Mouse (Mus musculus): ENCODE measurements around the gene Wdr70. TPM values are rescaled to one million over a fixed set of nuclear protein-coding genes. Genes with fewer than 3 reads are reported as not detected.

Gene Wdr70
- polyA plus RNA-seq, 1 experiment from 2014 or later: 49.3 TPM

DNA sequence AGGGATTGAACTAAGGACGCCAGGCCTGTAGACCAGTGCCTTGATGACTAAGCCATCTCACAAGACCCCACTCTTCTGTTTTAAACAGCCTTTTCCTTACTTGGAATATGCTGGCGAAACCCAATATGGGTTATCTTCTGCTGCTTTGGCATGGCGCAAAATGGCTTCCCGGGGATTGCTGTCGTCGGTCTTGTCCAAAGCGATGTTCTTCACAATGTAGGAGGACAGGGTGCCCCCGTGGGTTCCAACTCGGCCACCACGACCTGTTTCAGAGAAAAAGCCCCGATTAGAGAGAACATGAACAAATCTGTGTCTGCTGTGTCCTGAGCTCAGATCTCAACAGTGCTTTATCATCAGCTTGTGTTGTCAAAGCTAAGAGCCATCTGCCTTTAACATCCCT lies 214.8 kb downstream of the Wdr70 start:
- H3K9ac ChIP-seq (ENCODE audit: low read depth, low read length): no peak overlapping the region
- WGBS (ENCODE audit: insufficient replicate concordance): 91% methylated on average over 11 of the region's 11 CpGs
- H3K9me3 ChIP-seq (replicated peaks; ENCODE audit: control insufficient read depth, low read length): no peaks in the 10 kb centered on the region
- H3K36me3 ChIP-seq (ENCODE audit: control insufficient read depth, insufficient read depth, low read length): no peaks in the 10 kb centered on the region
- no peak for ATAC-seq (replicated peaks; ENCODE audit: insufficient number of reproducible peaks, low FRiP score, low TSS enrichment)
- H3K4me1 ChIP-seq (ENCODE audit: control insufficient read depth, insufficient read depth, low read length): no peaks in the 10 kb centered on the region
- no peak overlapping the region for H3K4me2 ChIP-seq
- H3K27ac ChIP-seq (ENCODE audit: low read depth, low read length): no peak overlapping the region
- H3K27me3 ChIP-seq (ENCODE audit: control insufficient read depth, insufficient read depth, low read length): no peaks in the 10 kb centered on the region
- H3K4me3 ChIP-seq (ENCODE audit: low read depth, low read length): no peak overlapping the region

DNA sequence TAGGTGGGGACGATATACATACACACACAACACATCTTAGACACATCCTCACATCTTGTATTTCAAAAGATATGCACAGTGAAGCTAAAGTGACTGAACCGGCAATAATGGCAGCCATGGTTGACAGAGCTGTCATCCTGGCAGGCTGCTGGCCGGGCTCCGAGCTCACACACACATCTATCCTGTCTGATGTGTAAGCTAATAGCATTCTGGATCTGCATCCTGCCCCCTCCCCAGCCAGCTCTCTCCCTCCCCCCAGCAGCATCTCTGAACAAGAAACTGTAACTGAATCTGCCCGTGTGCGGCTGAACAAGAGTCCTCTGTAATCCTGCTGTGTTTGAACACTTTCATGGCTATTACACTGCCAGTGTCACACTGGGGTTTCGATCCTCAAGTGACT lies 219.1 kb downstream of the Wdr70 start:
- Histone ChIP-seq H3K4me3 (ENCODE audit: low read depth, low read length) (no peak overlapping the region), H3K4me1 (ENCODE audit: control insufficient read depth, insufficient read depth, low read length) (peaks cover 4% of the 10 kb centered on the region; the same call in 1 of the 2 replicates), H3K4me2 (no peak overlapping the region), H3K9me3 (replicated peaks; ENCODE audit: control insufficient read depth, low read length) (no peaks in the 10 kb centered on the region), H3K9ac (ENCODE audit: low read depth, low read length) (no peak overlapping the region), H3K36me3 (ENCODE audit: control insufficient read depth, insufficient read depth, low read length) (no peaks in the 10 kb centered on the region), H3K27ac (ENCODE audit: low read depth, low read length) (no peak overlapping the region), H3K27me3 (ENCODE audit: control insufficient read depth, insufficient read depth, low read length) (no peaks in the 10 kb centered on the region)
- WGBS (ENCODE audit: insufficient replicate concordance): 86% methylated on average over 7 of the region's 7 CpGs
- ATAC-seq (replicated peaks; ENCODE audit: insufficient number of reproducible peaks, low FRiP score, low TSS enrichment): no peak

DNA sequence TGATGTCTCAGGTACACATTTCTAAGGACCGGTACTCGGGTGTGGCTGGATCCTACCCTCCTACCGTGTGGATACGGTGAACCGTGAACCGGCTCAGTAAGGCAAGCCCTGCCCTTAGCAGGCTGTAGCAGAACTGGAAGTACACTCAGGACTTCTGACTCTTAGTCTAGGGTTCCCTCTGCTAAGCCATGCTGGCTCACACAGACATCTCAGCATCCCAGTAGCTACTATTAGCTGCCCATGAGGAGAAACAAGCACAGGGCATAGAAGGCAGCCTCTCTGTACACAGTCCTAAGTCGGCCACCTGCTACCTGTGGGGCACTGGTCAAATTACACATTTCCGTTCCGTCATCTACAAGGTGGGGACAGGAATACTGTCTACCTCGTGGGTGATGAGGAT lies 220.1 kb downstream of the Wdr70 start:
- no peak overlapping the region for H3K9ac ChIP-seq (ENCODE audit: low read depth, low read length)
- no peak for ATAC-seq (replicated peaks; ENCODE audit: insufficient number of reproducible peaks, low FRiP score, low TSS enrichment)
- no peak overlapping the region for H3K4me3 ChIP-seq (ENCODE audit: low read depth, low read length)
- no peaks in the 10 kb centered on the region for H3K9me3 ChIP-seq (replicated peaks; ENCODE audit: control insufficient read depth, low read length)
- 85% methylated on average over 10 of the region's 10 CpGs for WGBS (ENCODE audit: insufficient replicate concordance)
- no peak overlapping the region for H3K4me2 ChIP-seq
- no peak overlapping the region for H3K27ac ChIP-seq (ENCODE audit: low read depth, low read length)
- no peaks in the 10 kb centered on the region for H3K36me3 ChIP-seq (ENCODE audit: control insufficient read depth, insufficient read depth, low read length)
- H3K4me1 ChIP-seq (ENCODE audit: control insufficient read depth, insufficient read depth, low read length): peaks cover 4% of the 10 kb centered on the region; the same call in 1 of the 2 replicates
- no peaks in the 10 kb centered on the region for H3K27me3 ChIP-seq (ENCODE audit: control insufficient read depth, insufficient read depth, low read length)

DNA sequence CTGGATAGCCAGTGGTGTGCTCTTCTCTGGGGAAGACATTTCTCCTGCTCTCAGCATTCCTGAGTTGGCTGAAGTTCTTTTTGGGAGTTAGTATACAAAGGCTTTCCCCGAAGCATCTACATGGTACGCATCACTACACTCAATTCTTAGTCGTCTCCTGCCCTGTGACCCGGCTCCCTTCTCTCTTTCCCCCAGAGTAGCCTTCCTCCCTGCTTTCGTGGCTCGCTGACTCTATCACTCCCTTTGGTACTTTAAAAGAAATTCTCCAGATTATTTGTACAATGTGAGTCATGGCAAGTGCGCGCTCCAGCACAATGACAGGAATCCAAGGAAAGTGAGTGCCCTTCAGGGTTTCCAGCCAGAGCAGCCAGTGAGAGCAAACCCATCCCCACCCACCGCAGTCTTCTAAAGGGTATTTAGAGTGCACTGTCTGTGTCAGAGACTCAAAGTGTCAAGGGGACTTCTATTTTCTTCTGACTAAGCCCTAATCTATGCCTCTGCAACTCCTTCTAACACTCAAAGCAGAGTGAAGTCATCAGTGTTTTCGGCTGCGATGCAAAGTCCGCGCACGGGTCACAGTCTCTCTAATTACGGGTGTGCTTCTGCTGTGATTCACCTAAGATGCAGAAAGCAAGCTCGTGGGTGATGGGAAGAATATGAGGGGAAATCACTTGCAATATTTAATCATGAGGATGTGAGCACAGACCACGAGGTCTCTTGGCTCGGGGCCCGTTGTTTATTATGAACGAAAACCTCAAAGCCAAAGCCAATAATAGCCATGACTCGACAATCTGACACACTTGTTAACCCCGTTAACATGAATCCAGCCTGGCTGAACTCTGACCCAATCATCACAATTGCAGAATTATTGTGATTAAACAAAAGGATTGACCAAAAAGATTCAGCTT lies 221.2 kb downstream of the Wdr70 start:
- H3K4me2 ChIP-seq: no peak overlapping the region; the same call in 1 of the 2 replicates

DNA sequence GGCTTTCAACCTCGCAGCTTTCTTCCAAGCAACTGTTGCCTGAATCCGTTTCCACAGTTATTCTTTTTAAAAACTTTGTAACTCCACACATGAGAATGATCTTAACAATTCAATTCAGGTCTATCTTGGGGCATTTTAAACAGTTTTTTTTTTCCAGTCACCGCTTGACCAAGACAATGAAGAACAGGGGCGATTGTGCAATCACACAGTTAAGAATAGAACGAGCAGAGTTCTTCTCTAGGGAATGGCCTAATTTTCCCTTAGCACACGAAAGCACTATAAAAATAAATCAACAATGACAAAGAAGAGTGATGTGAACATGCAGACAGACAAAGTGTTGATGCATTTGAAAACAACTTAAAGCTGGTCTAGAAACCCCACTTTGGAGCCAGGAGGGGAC lies 223.1 kb downstream of the Wdr70 start:
- peaks cover 4% of the 10 kb centered on the region; the same call in 1 of the 2 replicates for H3K4me1 ChIP-seq (ENCODE audit: control insufficient read depth, insufficient read depth, low read length)
- no peak overlapping the region for H3K27ac ChIP-seq (ENCODE audit: low read depth, low read length)
- ATAC-seq (replicated peaks; ENCODE audit: insufficient number of reproducible peaks, low FRiP score, low TSS enrichment): no peak
- no peaks in the 10 kb centered on the region for H3K27me3 ChIP-seq (ENCODE audit: control insufficient read depth, insufficient read depth, low read length)
- no peaks in the 10 kb centered on the region for H3K9me3 ChIP-seq (replicated peaks; ENCODE audit: control insufficient read depth, low read length)
- no peak overlapping the region for H3K4me3 ChIP-seq (ENCODE audit: low read depth, low read length)
- H3K36me3 ChIP-seq (ENCODE audit: control insufficient read depth, insufficient read depth, low read length): no peaks in the 10 kb centered on the region
- no peak overlapping the region for H3K9ac ChIP-seq (ENCODE audit: low read depth, low read length)
- H3K4me2 ChIP-seq: no peak overlapping the region
- WGBS (ENCODE audit: insufficient replicate concordance): 67% methylated on average over 6 of the region's 6 CpGs

More for the DNA sequence above, 221.2 kb downstream of the Wdr70 start:
- WGBS (ENCODE audit: insufficient replicate concordance): 76% methylated on average over 22 of the region's 22 CpGs
- Histone ChIP-seq H3K9me3 (replicated peaks; ENCODE audit: control insufficient read depth, low read length) (no peaks in the 10 kb centered on the region), H3K27ac (ENCODE audit: low read depth, low read length) (no peak overlapping the region), H3K9ac (ENCODE audit: low read depth, low read length) (no peak overlapping the region), H3K27me3 (ENCODE audit: control insufficient read depth, insufficient read depth, low read length) (no peaks in the 10 kb centered on the region), H3K4me3 (ENCODE audit: low read depth, low read length) (no peak overlapping the region), H3K36me3 (ENCODE audit: control insufficient read depth, insufficient read depth, low read length) (no peaks in the 10 kb centered on the region), H3K4me1 (ENCODE audit: control insufficient read depth, insufficient read depth, low read length) (peaks cover 4% of the 10 kb centered on the region; the same call in 1 of the 2 replicates)
- ATAC-seq (replicated peaks; ENCODE audit: insufficient number of reproducible peaks, low FRiP score, low TSS enrichment): no peak; the same call in 1 of the 2 replicates

- Histone ChIP-seq H3K9me3 (replicated peaks; ENCODE audit: control insufficient read depth, low read length) (no peaks in the 10 kb centered on the region), H3K27ac (ENCODE audit: low read depth, low read length) (no peak overlapping the region), H3K9ac (ENCODE audit: low read depth, low read length) (no peak overlapping the region), H3K27me3 (ENCODE audit: control insufficient read depth, insufficient read depth, low read length) (no peaks in the 10 kb centered on the region), H3K4me2 (no peak overlapping the region), H3K4me1 (ENCODE audit: control insufficient read depth, insufficient read depth, low read length) (no peaks in the 10 kb centered on the region), H3K4me3 (ENCODE audit: low read depth, low read length) (no peak overlapping the region), H3K36me3 (ENCODE audit: control insufficient read depth, insufficient read depth, low read length) (no peaks in the 10 kb centered on the region)
- 77% methylated on average over 5 of the region's 5 CpGs for WGBS (ENCODE audit: insufficient replicate concordance)
- ATAC-seq (replicated peaks; ENCODE audit: insufficient number of reproducible peaks, low FRiP score, low TSS enrichment): no peak
Measured at GRCm38 (mm10) chr15:7872473-7872872, 226.5 kb downstream of the Wdr70 start.

GRCm38 (mm10) chr15:7865305-7865704 lies 233.7 kb downstream of the Wdr70 start:
- no peak for ATAC-seq (replicated peaks; ENCODE audit: insufficient number of reproducible peaks, low FRiP score, low TSS enrichment)
- no peak overlapping the region for H3K4me3 ChIP-seq (ENCODE audit: low read depth, low read length)
- no peak overlapping the region for H3K27ac ChIP-seq (ENCODE audit: low read depth, low read length)
- 84% methylated on average over 3 of the region's 3 CpGs for WGBS (ENCODE audit: insufficient replicate concordance)
- H3K36me3 ChIP-seq (ENCODE audit: control insufficient read depth, insufficient read depth, low read length): no peaks in the 10 kb centered on the region
- no peak overlapping the region for H3K4me2 ChIP-seq
- H3K9me3 ChIP-seq (replicated peaks; ENCODE audit: control insufficient read depth, low read length): no peaks in the 10 kb centered on the region
- H3K4me1 ChIP-seq (ENCODE audit: control insufficient read depth, insufficient read depth, low read length): no peaks in the 10 kb centered on the region
- no peaks in the 10 kb centered on the region for H3K27me3 ChIP-seq (ENCODE audit: control insufficient read depth, insufficient read depth, low read length)
- no peak overlapping the region for H3K9ac ChIP-seq (ENCODE audit: low read depth, low read length)

DNA sequence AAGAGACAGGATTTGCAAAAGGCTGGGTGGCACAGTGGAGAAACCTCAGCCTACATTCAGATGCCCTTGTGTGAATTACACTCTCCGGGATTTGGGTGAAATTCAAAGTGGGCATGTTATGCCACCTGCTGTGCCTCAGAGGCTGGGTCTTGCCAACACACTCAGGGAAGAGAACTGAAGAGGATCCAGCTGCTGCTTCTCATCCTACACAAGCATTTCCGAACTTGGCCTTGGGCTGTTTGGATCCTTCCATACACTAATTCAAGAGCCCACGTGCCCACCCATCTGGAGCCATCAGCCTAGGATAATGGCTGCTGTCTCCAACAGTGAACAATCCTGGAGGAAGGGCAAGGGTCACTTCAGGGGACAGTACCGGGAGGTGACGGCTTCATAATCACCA lies 235.7 kb downstream of the Wdr70 start:
- WGBS (ENCODE audit: insufficient replicate concordance): 69% methylated on average over 5 of the region's 5 CpGs

DNA sequence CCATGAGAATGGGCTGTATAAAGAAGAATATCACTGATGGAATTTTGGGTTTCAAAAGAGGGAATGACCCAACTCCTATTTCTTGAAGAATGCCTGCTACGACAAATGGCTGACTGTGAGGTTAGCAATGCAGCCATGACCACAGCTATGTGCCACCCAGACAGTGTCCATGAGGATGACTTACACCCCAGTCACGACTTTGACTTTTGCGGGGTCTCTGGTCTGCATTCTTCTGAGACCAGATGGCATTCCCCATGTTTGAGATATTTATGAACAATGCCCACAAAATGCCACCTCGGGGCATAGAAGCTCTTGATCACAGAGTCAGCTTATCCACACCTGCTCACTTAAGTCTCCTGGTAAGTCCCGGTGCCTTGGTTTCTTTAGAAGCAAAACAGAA lies 236.1 kb downstream of the Wdr70 start:
- 83% methylated on average over 5 of the region's 5 CpGs for WGBS (ENCODE audit: insufficient replicate concordance)
- no peaks in the 10 kb centered on the region for H3K9me3 ChIP-seq (replicated peaks; ENCODE audit: control insufficient read depth, low read length)
- no peak overlapping the region for H3K27ac ChIP-seq (ENCODE audit: low read depth, low read length)
- no peaks in the 10 kb centered on the region for H3K36me3 ChIP-seq (ENCODE audit: control insufficient read depth, insufficient read depth, low read length)
- H3K4me3 ChIP-seq (ENCODE audit: low read depth, low read length): no peak overlapping the region
- no peak overlapping the region for H3K4me2 ChIP-seq
- H3K27me3 ChIP-seq (ENCODE audit: control insufficient read depth, insufficient read depth, low read length): no peaks in the 10 kb centered on the region
- no peak overlapping the region for H3K9ac ChIP-seq (ENCODE audit: low read depth, low read length)
- no peak for ATAC-seq (replicated peaks; ENCODE audit: insufficient number of reproducible peaks, low FRiP score, low TSS enrichment)
- no peaks in the 10 kb centered on the region for H3K4me1 ChIP-seq (ENCODE audit: control insufficient read depth, insufficient read depth, low read length)

More for the DNA sequence above, 235.7 kb downstream of the Wdr70 start:
- no peak overlapping the region for H3K4me2 ChIP-seq
- H3K36me3 ChIP-seq (ENCODE audit: control insufficient read depth, insufficient read depth, low read length): no peaks in the 10 kb centered on the region
- no peak for ATAC-seq (replicated peaks; ENCODE audit: insufficient number of reproducible peaks, low FRiP score, low TSS enrichment)
- no peaks in the 10 kb centered on the region for H3K4me1 ChIP-seq (ENCODE audit: control insufficient read depth, insufficient read depth, low read length)
- H3K27me3 ChIP-seq (ENCODE audit: control insufficient read depth, insufficient read depth, low read length): no peaks in the 10 kb centered on the region
- no peak overlapping the region for H3K27ac ChIP-seq (ENCODE audit: low read depth, low read length)
- H3K4me3 ChIP-seq (ENCODE audit: low read depth, low read length): no peak overlapping the region
- no peaks in the 10 kb centered on the region for H3K9me3 ChIP-seq (replicated peaks; ENCODE audit: control insufficient read depth, low read length)
- H3K9ac ChIP-seq (ENCODE audit: low read depth, low read length): no peak overlapping the region

Data from heart, embryonic 11.5 days (tissue).